In genomic region chr9:27005231-27005630, GRCm38 (mm10) we compare ENCODE assay signal across 12 mouse cellular contexts.
"Had no signal": no experiment of that assay in that cellular context is flagged by ENCODE, and none has a peak within 500 bp of the region (broad histone marks: within the 10 kb centered on the region; RNA-seq: fewer than 3 reads in every experiment).

No protein-coding gene starts in this region.

- ATAC-seq: liver, embryonic 12.5 days; midbrain, embryonic 16.5 days had no signal

- H3K4me2 ChIP-seq: limb, embryonic 15.5 days; liver, embryonic 12.5 days; lung, embryonic 14.5 days; neural tube, embryonic 13.5 days had no signal

- H3K27ac ChIP-seq: limb, embryonic 15.5 days; liver, embryonic 12.5 days; midbrain, embryonic 10.5 days; neural tube, embryonic 13.5 days had no signal

- H3K27me3 ChIP-seq: limb, embryonic 15.5 days; liver, embryonic 12.5 days; neural tube, embryonic 13.5 days had no signal

- H3K9me3 ChIP-seq: limb, embryonic 15.5 days; liver, embryonic 12.5 days; midbrain, embryonic 10.5 days; neural tube, embryonic 13.5 days had no signal

- DNase-seq: kidney, postnatal 14 days; lung, embryonic 14.5 days; lung, postnatal 10 days; lung, postnatal 4 days; retina, postnatal 1 day; right cerebral cortex, postnatal 14 days; thymus, postnatal 4 days had no signal

- H3K9ac ChIP-seq: limb, embryonic 15.5 days; liver, embryonic 12.5 days; lung, embryonic 14.5 days; neural tube, embryonic 13.5 days had no signal

- H3K4me3 ChIP-seq: limb, embryonic 15.5 days; liver, embryonic 12.5 days; midbrain, embryonic 10.5 days; neural tube, embryonic 13.5 days had no signal
